Mouse (Mus musculus) kidney, adult 2 months (tissue): ENCODE results near the gene Avl9. TPM values are rescaled to one million over a fixed set of nuclear protein-coding genes. Genes with fewer than 3 reads are reported as not detected.

Experiments used
- DNase-seq: peaks from one replicate; pipeline ENCODE4 v3.0.0; 2021
- H3K27ac ChIP-seq: fragments of 200-500 bp; 2 replicates; pipeline ENCODE4 v1.5.1; 2012; ENCODE audit warnings: low read depth, low read length, control low read depth, inconsistent platforms; ENCODE audit not compliant: insufficient read depth
- H3K27me3 ChIP-seq: fragments of 200-500 bp; replicated peaks from 2 replicates; pipeline ENCODE4 v1.6.1; 2012; ENCODE audit warnings: mild to moderate bottlenecking, moderate library complexity, low read length, inconsistent platforms; ENCODE audit not compliant: control insufficient read depth, insufficient read depth
- H3K36me3 ChIP-seq: fragments of 200-500 bp; 2 replicates; pipeline ENCODE4 v1.6.1; 2012; ENCODE audit warnings: mild to moderate bottlenecking, moderate library complexity, low read length, inconsistent platforms; ENCODE audit not compliant: control insufficient read depth, insufficient read depth
- H3K4me1 ChIP-seq: fragments of 200-500 bp; 2 replicates; pipeline ENCODE4 v1.6.1; 2011; ENCODE audit warnings: low read length; ENCODE audit not compliant: control insufficient read depth, insufficient read depth
- H3K4me3 ChIP-seq: fragments of 200-500 bp; 2 replicates; pipeline ENCODE4 v1.5.1; 2011; ENCODE audit warnings: mild to moderate bottlenecking, low read depth, low read length, control low read depth; ENCODE audit not compliant: insufficient read depth
- CTCF ChIP-seq: fragments of 200-500 bp; conservative IDR thresholded peaks from 2 replicates; pipeline ENCODE4 v1.5.1; 2011; ENCODE audit warnings: low read depth, mild to moderate bottlenecking, control low read depth, low read length, moderate library complexity, mixed read lengths; ENCODE audit not compliant: insufficient read depth, insufficient read length
- POLR2A ChIP-seq: fragments of 200-500 bp; IDR thresholded peaks from one replicate; pipeline ENCODE4 v1.6.1; 2011; ENCODE audit warnings: low read depth, low read length, control low read depth
- WGBS: fragments of 180-500 bp; shearing (Covaris S2); methylation state at CpG from one replicate; pipeline ENCODE4 v1.1.7; 2018; 5-methylcytosine and 5-hydroxymethylcytosine counted together
- polyA plus RNA-seq: library from polyadenylated mRNA; depleted of rRNA; stranded (reverse); fragments of >200 nt; gene quantifications from 2 replicates; pipeline ENCODE4 v1.2.3, GENCODE M21; 2012

The Avl9 gene
- polyA plus RNA-seq, 1 experiment, result 7.8 TPM

DNA sequence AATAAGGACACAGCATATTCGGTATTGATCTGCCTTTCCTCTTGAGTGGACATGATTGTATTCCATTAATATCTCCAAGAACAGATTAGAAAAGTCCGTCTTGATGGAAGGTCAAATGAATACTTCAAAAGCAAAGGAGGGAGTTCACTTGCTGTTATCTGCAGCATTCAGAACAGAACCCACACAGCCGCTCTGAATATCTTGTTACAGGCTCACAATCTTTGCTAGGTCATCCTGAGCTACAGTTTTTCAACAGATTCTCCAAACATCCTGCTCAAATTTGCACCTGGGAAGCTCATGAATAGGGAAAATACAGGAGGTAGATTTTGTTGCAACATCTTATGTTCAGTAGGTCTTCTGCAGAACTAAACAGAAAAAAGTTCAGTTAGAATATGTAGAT is 74.6 kb downstream of the Avl9 start:
- Histone ChIP-seq H3K27me3 (no peaks in the 10 kb centered on the region), H3K36me3 (peaks cover 2% of the 10 kb centered on the region; the same call in 1 of the 2 replicates), H3K4me3 (no peak overlapping the region), H3K27ac (no peak overlapping the region), H3K4me1 (peaks cover 9% of the 10 kb centered on the region)
- TF ChIP-seq CTCF (no peak), POLR2A (no peak)
- WGBS, result 61% methylated on average over 3 of the region's 3 CpGs
- no peak for DNase-seq

DNA sequence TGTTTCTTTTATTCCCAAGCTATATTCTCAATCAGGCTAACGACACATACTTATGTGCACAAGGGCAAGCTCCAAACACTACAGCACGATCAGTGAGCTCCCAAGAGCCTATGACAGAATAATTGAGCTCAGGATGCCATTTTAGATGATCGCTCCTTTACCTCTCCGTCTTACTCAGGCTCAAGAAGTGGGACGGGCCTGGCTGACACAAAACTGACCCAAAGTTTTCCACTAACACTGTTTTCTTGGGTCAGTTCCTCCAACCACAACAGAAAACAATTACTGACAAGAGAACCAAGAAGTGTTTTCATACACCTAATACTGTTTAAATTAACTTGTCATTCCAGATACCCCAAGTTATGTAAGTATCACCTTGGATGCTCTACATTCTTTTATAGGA is 80.1 kb downstream of the Avl9 start:
- no peak for DNase-seq
- Histone ChIP-seq H3K36me3 (no peaks in the 10 kb centered on the region), H3K27me3 (no peaks in the 10 kb centered on the region), H3K4me1 (peaks cover 16% of the 10 kb centered on the region), H3K4me3 (no peak overlapping the region), H3K27ac (no peak overlapping the region)
- TF ChIP-seq POLR2A, result no peak
- TF ChIP-seq CTCF, result no peak
- WGBS, result 64% methylated on average over 5 of the region's 5 CpGs

DNA sequence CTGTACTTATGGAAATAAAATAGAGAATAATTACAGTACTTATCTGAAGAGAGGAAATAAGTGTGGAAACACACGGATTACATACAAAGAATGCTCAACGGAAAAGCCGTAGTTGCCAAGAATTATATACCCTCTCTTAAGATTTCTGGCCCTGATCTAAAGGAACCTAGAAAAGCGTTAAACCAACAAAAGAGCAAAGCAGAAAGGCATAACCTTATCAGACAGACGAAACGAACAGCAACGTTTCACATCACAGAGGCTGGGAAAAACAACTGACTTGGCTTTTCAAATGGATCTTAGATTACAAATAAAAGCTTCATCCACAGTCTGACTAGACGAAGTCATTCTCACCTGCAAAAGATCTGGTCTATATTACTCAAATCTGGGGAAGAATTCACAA is 81.5 kb downstream of the Avl9 start:
- no peaks in the 10 kb centered on the region for H3K27me3 ChIP-seq

DNA sequence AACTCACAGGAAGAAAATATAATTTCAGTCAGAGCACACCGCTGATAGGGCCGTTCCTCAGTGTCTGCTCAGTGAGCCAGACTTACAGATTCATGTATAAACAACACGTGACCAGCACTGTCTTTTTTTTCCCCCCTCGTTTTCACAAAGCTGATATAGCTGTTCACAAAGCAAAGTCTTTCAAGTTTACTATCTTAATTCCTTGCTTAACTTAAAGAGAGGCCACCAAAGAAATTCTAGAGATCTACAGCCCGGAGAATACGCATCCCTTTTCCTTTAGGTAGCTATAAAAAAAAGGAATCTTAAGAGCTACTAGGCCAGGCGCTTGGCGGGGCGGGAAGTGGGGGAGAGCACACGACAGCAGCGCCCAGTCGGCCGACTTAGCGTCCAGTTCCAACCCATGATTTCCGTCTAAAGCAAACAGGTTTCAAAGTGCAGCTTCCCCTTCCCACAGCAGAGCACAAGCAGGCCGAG is 82.0 kb downstream of the Avl9 start:
- under 1% methylated on average over 16 of the region's 16 CpGs for WGBS
- DNase-seq, result peak; percentile 56
- H3K36me3 ChIP-seq, result no peaks in the 10 kb centered on the region
- TF ChIP-seq CTCF, result no peak
- TF ChIP-seq POLR2A, result no peak
- no peaks in the 10 kb centered on the region for H3K27me3 ChIP-seq
- H3K4me3 ChIP-seq, result peak overlapping the region; percentile 94
- H3K27ac ChIP-seq, result 0 out of 2 replicates have a peak overlapping the region, but pooled peaks have one; percentile 9
- H3K4me1 ChIP-seq, result peaks cover 16% of the 10 kb centered on the region

More for the DNA sequence above, 81.5 kb downstream of the Avl9 start:
- no peaks in the 10 kb centered on the region for H3K36me3 ChIP-seq
- no peak for DNase-seq
- WGBS, result 1% methylated on average over 8 of the region's 8 CpGs
- peak overlapping the region; percentile 34; the same call in 1 of the 2 replicates for H3K27ac ChIP-seq
- TF ChIP-seq POLR2A, result no peak
- no peak for TF ChIP-seq CTCF
- H3K4me1 ChIP-seq, result peaks cover 16% of the 10 kb centered on the region
- H3K4me3 ChIP-seq, result peak overlapping the region; percentile 94

DNA sequence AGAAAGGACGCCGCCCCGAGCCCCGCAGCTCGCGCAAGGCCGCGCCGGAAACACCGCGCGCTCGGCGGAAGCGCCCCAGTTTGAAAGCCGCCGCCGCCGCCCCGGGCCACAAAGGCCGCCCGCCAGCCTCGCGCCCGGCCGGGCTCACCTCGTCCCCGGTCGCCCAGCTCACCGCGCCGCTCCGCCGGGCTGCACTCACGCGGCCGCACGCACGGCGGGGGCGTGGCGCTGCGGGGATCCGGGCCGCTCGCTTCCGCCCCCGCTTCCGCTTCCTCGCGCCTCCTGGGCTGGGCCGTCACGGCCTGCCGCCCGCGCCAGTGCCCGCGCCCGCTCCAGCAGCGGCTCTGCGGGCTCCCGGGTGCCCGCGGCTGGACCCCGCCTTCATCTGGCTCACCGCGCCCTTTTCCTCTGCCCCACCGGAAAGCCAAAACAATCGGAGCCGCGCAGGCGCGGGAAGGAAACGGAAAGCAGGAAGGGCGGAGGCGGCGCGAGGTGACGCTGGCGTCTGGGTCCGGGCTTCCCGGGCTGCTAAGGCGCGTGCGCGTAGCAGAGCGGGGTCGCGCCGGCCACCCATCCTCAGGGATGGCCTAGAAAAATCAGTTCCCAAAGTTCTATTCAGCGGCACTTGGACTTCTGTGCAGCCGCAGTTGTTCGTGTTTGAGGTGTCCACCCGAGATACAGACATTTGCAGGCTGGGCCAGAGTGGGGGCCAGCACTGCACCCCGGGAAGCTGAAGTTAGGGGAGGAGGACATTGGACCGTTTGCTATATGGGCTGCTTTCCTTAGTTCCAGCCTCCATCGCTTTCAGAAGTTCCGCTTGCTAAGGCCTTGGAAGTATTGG is 82.8 kb downstream of the Avl9 start, which contains the start of gene Kbtbd2:
Gene Kbtbd2 (minus strand): TSS at position 503 of the 841 bp plus-strand sequence.
- 2% methylated on average over 98 of the region's 98 CpGs for WGBS
- Histone ChIP-seq H3K27ac (peak within 1 kb of the TSS; percentile 98), H3K4me1 (peaks cover 13% of the 10 kb centered on the region), H3K27me3 (no peaks in the 10 kb centered on the region), H3K36me3 (no peaks in the 10 kb centered on the region), H3K4me3 (peak within 1 kb of the TSS; percentile 94)
- peak; percentile 98 for DNase-seq
- TF ChIP-seq CTCF (no peak), POLR2A (peak; percentile 53)

DNA sequence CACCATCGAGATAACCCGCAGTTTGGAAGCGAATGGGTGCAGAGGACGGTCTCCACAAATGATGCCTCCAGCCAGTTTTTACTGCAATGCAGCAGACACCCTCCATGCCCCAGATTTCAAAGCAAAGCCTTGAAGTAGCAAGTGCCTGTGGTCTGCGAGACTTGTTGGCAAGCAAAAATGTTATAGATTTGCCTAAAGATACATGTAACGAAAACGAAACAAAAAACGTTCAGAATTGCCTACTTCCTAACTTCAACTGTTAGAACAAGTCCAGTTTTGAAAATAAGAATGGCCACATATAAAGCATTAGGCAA is 83.4 kb downstream of the Avl9 start:
- 9% methylated on average over 8 of the region's 8 CpGs for WGBS
- DNase-seq, result no peak
- no peak for TF ChIP-seq CTCF
- TF ChIP-seq POLR2A, result no peak
- H3K4me1 ChIP-seq, result peaks cover 13% of the 10 kb centered on the region
- H3K4me3 ChIP-seq, result peak overlapping the region; percentile 94
- no peaks in the 10 kb centered on the region for H3K36me3 ChIP-seq
- H3K27ac ChIP-seq, result peak overlapping the region; percentile 98
- H3K27me3 ChIP-seq, result no peaks in the 10 kb centered on the region

DNA sequence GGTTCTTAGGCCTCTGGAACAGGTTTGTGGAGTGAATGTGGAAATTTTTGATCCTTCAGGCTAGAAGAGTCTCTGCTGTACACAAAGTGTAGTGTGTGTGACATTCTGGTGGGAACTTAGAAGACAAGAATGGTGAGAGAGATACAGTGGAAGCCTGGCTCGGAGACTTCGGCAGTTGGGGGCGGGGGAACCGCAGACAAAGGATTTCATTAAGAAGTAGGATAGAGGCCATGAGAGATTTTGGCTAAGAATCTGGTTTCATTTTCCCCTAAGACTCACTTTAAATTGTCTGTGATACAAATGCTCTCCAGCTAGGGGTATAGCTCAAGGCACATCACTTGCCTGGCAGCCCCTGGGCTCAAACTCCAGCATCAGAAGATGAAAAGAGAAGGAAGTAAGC is 90.3 kb downstream of the Avl9 start:
- Histone ChIP-seq H3K27ac (no peak overlapping the region), H3K4me1 (no peaks in the 10 kb centered on the region), H3K36me3 (no peaks in the 10 kb centered on the region), H3K27me3 (no peaks in the 10 kb centered on the region), H3K4me3 (no peak overlapping the region)
- no peak for DNase-seq
- no peak for TF ChIP-seq CTCF
- no peak for TF ChIP-seq POLR2A
- 89% methylated on average over 4 of the region's 4 CpGs for WGBS

DNA sequence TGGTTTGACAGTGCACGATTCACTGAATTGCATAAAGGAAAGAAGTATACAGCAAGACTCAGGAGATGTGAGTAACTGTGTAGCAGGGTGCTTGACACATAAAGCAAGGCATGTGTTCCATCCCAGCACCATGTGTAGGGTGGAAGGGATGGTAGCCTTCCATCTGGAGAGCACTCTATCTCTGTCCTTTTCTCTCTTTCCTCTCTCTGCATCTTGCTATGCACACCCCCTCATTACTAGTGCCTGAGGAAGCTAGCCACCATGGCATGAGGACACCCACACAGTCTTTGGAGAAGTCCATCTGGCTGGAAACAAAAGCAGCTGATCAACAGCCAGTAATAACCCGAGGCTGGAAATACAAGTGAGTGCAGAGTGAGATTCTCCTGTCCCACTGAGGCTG is 91.5 kb downstream of the Avl9 start:
- WGBS, result 58% methylated on average over 2 of the region's 2 CpGs
- no peaks in the 10 kb centered on the region for H3K4me1 ChIP-seq
- H3K27ac ChIP-seq, result no peak overlapping the region
- TF ChIP-seq POLR2A, result no peak
- no peak for TF ChIP-seq CTCF
- H3K36me3 ChIP-seq, result no peaks in the 10 kb centered on the region
- no peak overlapping the region for H3K4me3 ChIP-seq
- DNase-seq, result no peak
- no peaks in the 10 kb centered on the region for H3K27me3 ChIP-seq
